Mouse (Mus musculus) c-Kit-positive CD71-positive TER-119-positive erythroid progenitor cells, embryonic 14.5 days (primary cell): ENCODE data around the gene Lrrc15.

Source experiments
- DNase-seq: peaks from one replicate; pipeline ENCODE4 v3.0.0-alpha.2; 2013; ENCODE audit warnings: low spot score

Gene Lrrc15

DNA sequence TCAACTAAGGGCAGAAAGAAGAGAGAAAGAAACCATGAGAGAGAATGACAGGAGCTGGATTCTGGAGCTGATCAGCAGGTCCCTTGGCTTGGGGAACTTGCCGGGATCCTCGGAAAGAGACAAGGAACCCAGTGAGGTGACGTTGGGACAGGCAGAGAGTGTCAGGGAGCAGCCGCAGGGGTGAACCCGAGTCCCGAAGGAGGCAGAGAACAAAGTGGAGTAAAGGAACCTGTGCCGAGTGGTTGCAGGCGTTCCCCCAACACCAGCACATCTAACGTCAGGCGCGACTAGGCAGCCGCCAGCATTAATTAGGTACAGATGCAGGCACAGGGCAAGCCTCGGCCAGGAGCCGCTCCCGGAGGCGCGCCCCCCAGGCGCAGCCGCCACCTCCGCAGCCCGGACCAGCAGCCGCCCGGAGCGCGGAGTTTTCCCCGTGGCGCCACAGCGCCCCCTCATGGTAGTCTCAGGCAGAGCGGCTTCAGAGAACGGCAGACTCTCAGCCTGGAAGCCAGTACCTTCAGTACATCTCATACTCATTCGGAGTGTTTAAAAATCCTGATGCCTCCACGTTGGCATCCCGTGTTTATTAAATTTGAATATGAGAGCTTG lies 46.9 kb downstream of the Lrrc15 start:
- DNase-seq, result peak; percentile 47

DNA sequence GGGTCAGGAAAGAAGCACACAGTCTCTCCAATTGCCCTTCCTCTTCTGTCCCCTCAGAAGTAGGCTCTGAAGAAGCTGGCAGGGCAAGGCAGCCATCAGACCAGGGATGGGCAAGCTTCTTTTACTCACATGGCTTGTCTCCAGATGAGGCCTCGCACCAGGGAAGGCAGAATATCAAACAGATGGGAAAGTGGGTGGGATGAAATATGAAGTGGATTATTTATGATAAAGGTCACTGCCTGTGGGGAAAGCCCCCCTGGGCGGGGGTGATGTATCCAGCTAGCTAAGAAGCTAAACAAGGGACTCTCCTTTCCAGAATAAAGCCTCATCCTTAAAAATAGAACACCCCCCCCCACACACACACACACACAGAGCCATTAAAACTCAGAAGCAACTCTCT lies 47.5 kb downstream of the Lrrc15 start:
- DNase-seq, result no peak

DNA sequence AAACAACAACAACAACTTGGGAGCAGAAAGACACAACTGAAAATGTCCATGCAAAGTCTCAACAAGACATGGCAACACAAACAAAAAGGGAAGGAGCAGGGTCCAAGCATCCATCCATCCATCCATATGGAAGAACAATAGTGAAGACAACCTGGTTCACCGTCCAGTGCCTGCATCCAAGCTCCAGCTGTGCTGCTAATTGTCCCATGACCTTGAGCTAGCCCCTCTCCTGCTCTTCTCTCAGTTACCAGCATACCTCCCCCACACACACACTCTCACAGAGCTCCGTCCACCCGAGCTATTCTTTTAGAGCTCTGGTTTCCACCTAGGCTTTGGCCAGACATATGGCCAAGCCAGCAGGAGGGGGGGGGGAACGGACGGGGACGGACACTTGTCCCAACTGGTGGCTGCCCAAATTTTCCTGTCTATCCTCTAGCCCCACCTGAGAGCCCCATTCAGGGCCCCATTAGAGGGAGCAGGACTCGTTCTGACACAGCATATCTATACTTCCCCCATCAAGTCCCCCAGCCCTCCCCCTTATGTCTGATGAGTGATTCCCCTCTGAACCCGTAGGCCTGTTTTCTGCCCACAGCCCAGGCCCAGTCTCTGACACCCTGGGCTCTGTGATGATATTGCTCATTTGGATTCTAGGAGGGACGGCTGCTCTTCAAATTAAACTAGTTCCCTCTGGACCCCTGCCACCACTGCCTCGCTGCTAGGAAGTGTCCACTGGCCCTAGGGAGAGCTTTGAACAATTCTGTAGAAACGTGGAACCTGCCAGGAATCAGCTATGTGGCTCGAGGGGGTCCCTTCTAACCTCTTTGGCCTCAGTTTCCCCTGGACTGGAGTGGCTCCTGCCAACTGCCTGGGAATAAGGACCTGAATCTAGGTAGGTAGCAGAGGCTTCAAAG lies 48.2 kb downstream of the Lrrc15 start:
- DNase-seq, result no peak

DNA sequence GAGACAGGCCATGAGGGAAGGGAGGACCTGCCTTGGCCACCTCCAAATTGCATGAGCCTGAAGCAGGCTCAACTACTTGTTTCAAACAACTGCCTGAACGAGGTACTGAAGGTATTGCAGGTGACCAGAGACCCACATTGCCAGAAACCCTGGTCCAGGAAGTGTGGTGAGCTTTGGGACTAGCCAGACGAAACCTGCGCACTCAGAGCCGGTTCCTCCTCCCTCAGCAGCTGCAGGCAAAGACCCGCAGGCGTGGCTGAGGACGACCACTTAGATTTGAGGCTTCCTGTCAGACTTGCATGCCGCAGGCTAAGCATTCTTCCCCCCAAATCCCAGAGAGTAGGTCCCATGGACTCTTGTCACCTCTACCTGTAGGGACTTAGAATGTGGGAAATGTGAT lies 49.0 kb downstream of the Lrrc15 start:
- no peak for DNase-seq

DNA sequence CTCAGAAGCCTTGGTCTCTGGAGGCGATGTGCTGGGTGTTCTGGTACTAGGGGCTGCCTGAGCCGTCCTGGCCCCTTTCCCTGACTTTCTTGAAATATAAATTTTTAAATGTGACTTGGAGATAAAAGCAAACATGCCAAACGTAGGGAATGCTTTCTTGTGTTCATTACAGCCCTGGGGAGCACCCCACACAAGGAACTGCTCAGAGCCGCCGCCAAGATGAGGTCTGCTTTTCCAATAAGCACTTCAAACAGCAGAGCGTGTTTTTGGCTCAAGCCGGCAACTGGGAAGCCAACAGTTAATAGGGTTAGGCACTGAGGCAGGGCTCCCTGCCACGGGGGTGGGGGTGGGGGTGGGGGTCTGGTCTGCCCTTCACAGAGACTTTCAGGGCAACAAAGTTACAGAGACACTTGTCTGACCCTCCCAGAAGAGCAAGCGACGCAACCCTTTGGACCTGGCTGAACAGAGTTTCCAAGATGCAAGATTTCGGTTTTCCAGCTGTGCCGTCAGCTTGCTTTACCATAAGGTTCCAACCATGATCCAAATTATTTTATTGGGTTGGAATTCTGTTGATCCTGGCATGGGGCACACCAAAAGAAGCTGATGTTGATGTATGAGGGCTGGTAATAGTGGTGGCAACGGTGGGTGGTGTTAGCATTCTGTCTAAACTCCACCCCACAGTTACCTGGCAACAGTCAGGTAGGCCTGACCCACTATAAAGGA lies 51.0 kb downstream of the Lrrc15 start:
- DNase-seq, result no peak

DNA sequence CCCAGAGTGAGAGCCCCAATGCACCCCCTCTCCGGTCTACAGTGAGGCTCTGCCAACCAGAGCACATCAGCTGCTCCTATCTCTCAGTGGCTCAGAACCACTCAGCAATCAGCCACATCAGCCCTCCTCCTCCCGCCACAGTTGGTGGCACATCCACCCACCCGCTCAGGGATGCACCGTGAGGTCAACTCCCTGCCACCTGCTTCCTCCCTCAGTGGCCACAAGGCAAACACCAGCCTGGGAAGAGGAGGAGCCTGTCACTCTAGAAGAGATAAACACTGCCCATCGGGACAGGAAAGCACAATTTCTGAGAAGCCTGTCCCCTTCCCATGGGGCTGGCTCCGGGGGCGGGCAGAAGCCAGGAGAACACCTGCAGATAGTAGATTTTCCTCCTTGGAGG lies 55.7 kb downstream of the Lrrc15 start:
- no peak for DNase-seq

DNA sequence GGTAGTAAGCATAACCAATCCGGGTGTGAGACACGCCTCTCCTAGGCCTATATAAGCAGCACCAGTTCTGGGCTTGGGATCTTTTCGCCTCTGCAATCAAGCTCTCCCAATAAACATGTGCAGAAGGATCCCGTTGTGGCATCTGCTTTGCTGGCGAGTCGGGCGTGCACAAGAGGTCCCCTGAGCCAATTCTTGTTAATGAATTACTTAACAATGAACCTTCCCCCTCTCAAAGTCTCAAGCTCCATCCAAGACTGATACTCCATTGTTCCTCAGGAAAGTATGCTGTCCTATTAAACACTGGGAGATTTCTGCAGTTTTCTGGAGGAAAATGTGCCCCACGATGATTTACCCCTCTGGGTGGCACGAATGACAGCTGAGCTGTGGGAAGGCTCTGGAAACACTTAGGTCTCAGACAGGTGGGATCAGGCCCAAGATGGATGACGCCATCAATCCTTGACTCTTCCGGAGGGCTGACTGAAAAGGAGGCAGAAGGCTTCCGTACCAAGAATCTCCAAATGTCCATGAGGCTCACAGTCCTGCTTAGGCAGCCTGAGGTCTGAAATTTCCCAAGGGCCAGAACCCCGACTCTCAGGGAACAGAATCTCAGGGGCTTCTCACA lies 61.8 kb downstream of the Lrrc15 start:
- no peak for DNase-seq
